Comparison of ENCODE assay signal across 28 mouse cellular contexts in genomic region chr11:121474831-121475230, GRCm38 (mm10). TPM values are rescaled to one million over a fixed set of nuclear protein-coding genes. Genes with fewer than 3 reads are reported as not detected.
DNase-seq lines count a peak whose midpoint lies in the region; ATAC-seq and TF ChIP-seq lines count a peak whose summit lies in the region.
"Had no signal": no experiment of that assay in that cellular context is flagged by ENCODE, and none has a peak within 500 bp of the region (broad histone marks: within the 10 kb centered on the region; RNA-seq: fewer than 3 reads in every experiment).

No protein-coding gene starts in this region.

- WGBS in limb, embryonic 13.5 days: 82% methylated on average over 3 of the region's 3 CpGs
- 84% methylated on average over 3 of the region's 3 CpGs for WGBS in limb, embryonic 10.5 days

- H3K27ac ChIP-seq in limb, embryonic 13.5 days: no peak overlapping the region
- H3K27ac ChIP-seq in limb, embryonic 10.5 days: no peak overlapping the region
- no peak overlapping the region for H3K27ac ChIP-seq in testis, adult 2 months (ENCODE audit: control insufficient read depth, insufficient read depth, low read depth, low read length)
- H3K27ac ChIP-seq: embryonic facial prominence, embryonic 10.5 days; embryonic facial prominence, embryonic 13.5 days; forebrain, embryonic 12.5 days; forebrain, embryonic 15.5 days; heart, embryonic 15.5 days; hindbrain, embryonic 10.5 days; hindbrain, embryonic 13.5 days had no signal

- 0 out of 2 replicates have a peak, but pooled peaks have one; percentile 2 for TF ChIP-seq POLR2A in testis, adult 2 months (IDR thresholded peaks at IDR 0.05; ENCODE audit: control insufficient read depth, low read depth, low read length)

- no peak overlapping the region for H3K4me3 ChIP-seq in limb, embryonic 13.5 days
- H3K4me3 ChIP-seq in limb, embryonic 10.5 days: no peak overlapping the region
- H3K4me3 ChIP-seq in testis, adult 2 months (ENCODE audit: control insufficient read depth, low read depth, low read length): no peak overlapping the region
- H3K4me3 ChIP-seq: embryonic facial prominence, embryonic 10.5 days; embryonic facial prominence, embryonic 13.5 days; erythroblast, embryonic 14.5 days; forebrain, embryonic 12.5 days; forebrain, embryonic 15.5 days; heart, embryonic 12.5 days; heart, embryonic 15.5 days; hindbrain, embryonic 10.5 days; hindbrain, embryonic 13.5 days had no signal

- H3K4me2 ChIP-seq in limb, embryonic 13.5 days (replicated peaks): no peak overlapping the region
- H3K4me2 ChIP-seq: embryonic facial prominence, embryonic 13.5 days; forebrain, embryonic 12.5 days; forebrain, embryonic 15.5 days; heart, embryonic 12.5 days; heart, embryonic 15.5 days; hindbrain, embryonic 13.5 days had no signal

- H3K9me3 ChIP-seq in limb, embryonic 13.5 days: no peaks in the 10 kb centered on the region
- H3K9me3 ChIP-seq in limb, embryonic 10.5 days (replicated peaks): no peaks in the 10 kb centered on the region
- H3K9me3 ChIP-seq: embryonic facial prominence, embryonic 10.5 days; embryonic facial prominence, embryonic 13.5 days; forebrain, embryonic 12.5 days; forebrain, embryonic 15.5 days; heart, embryonic 12.5 days; heart, embryonic 15.5 days; hindbrain, embryonic 10.5 days; hindbrain, embryonic 13.5 days had no signal

- no peaks in the 10 kb centered on the region for H3K27me3 ChIP-seq in limb, embryonic 13.5 days
- H3K27me3 ChIP-seq in limb, embryonic 10.5 days (ENCODE audit: low read depth, poor library complexity, severe bottlenecking): no peaks in the 10 kb centered on the region
- H3K27me3 ChIP-seq in testis, adult 2 months (ENCODE audit: control insufficient read depth, insufficient read depth, low read length): no peaks in the 10 kb centered on the region
- H3K27me3 ChIP-seq: embryonic facial prominence, embryonic 13.5 days; forebrain, embryonic 12.5 days; forebrain, embryonic 15.5 days; heart, embryonic 12.5 days; heart, embryonic 15.5 days; hindbrain, embryonic 13.5 days had no signal

- peaks cover 42% of the 10 kb centered on the region for H3K36me3 ChIP-seq in limb, embryonic 13.5 days
- H3K36me3 ChIP-seq in limb, embryonic 10.5 days: peaks cover 39% of the 10 kb centered on the region
- peaks cover 2% of the 10 kb centered on the region; the same call in 1 of the 2 replicates for H3K36me3 ChIP-seq in testis, adult 2 months (ENCODE audit: control insufficient read depth, insufficient read depth, low read length)
- H3K36me3 ChIP-seq: heart, embryonic 15.5 days had no signal

- ATAC-seq in limb, embryonic 13.5 days (ENCODE audit: low FRiP score, low read depth): no peak
- ATAC-seq in common myeloid progenitor, adult 5-6 weeks (replicated peaks; ENCODE audit: low read depth, poor library complexity, severe bottlenecking): peak; percentile 34
- ATAC-seq in megakaryocyte progenitor cell, adult 5-6 weeks (replicated peaks; ENCODE audit: poor library complexity): peak; percentile 47
- ATAC-seq: CD4-positive, CD25-positive, alpha-beta regulatory T cell, adult 4 months had no signal

- DNase-seq in limb, embryonic 10.5 days (ENCODE audit: low spot score): no peak
- no peak for DNase-seq in testis, postnatal 10 days (ENCODE audit: low spot score)
- DNase-seq in urinary bladder, postnatal 36 days (ENCODE audit: low spot score in 2 of 2): no peak
- DNase-seq in right cerebral cortex, adult 2 months (ENCODE audit: low spot score in 2 of 2): no peak
- DNase-seq: adrenal gland, postnatal 10 days; adrenal gland, postnatal 36 days; cerebellum, adult 11 months; cerebellum, adult 9-11 months; cerebellum, postnatal 25 days; embryo, embryonic 11 days; gastrocnemius, postnatal 10 days; heart, adult 18-20 months; heart, postnatal 10 days; heart, postnatal 36 days had no signal

- no peaks in the 10 kb centered on the region for H3K4me1 ChIP-seq in limb, embryonic 13.5 days
- peaks cover 8% of the 10 kb centered on the region; the same call in 1 of the 2 replicates for H3K4me1 ChIP-seq in limb, embryonic 10.5 days
- H3K4me1 ChIP-seq in testis, adult 2 months (ENCODE audit: control insufficient read depth, insufficient read depth, low read length): peaks cover 10% of the 10 kb centered on the region
- H3K4me1 ChIP-seq: embryonic facial prominence, embryonic 13.5 days; forebrain, embryonic 12.5 days; forebrain, embryonic 15.5 days; heart, embryonic 15.5 days; hindbrain, embryonic 13.5 days had no signal

- H3K9ac ChIP-seq in limb, embryonic 13.5 days: 0 out of 2 replicates have a peak overlapping the region, but pooled peaks have one; percentile 8
- H3K9ac ChIP-seq: embryonic facial prominence, embryonic 13.5 days; forebrain, embryonic 12.5 days; forebrain, embryonic 15.5 days; heart, embryonic 12.5 days; heart, embryonic 15.5 days; hindbrain, embryonic 13.5 days had no signal

- TF ChIP-seq CTCF in testis, adult 2 months (IDR thresholded peaks at IDR 0.05; ENCODE audit: control insufficient read depth, insufficient read depth, insufficient replicate concordance, low read depth, low read length): no peak

RNA-seq across cellular contexts. Expression of gene Tbcd, which starts 23.1 kb away (rescaled TPM):
- 42.3 TPM in 2 replicates for polyA plus RNA-seq in limb, embryonic 13.5 days (2015; fragmentation: Nextera tagmentation; extraction: Ambion mirVana)
- polyA plus RNA-seq in limb, embryonic 10.5 days (2016; fragmentation: Nextera tagmentation; extraction: Ambion mirVana): 47.8 and 54.9 TPM in 2 replicates
- polyA plus RNA-seq in testis, adult 2 months (2012; rRNA removed): 22.4 and 23.4 TPM in 2 replicates
- total RNA-seq in common myeloid progenitor, adult 5-6 weeks (2017): 46.9 and 57.8 TPM in 2 replicates
- 32.7 and 36.7 TPM in 2 replicates for total RNA-seq in megakaryocyte progenitor cell, adult 5-6 weeks (2015)
- 38.8 and 54.1 TPM in 2 replicates for total RNA-seq in megakaryocyte progenitor cell, adult 5-6 weeks (2017)

RNA-seq across cellular contexts. Expression of gene Fn3k, which starts 40.1 kb away (rescaled TPM):
- 0.47 and 0.91 TPM in 2 replicates for polyA plus RNA-seq in limb, embryonic 13.5 days (2015; fragmentation: Nextera tagmentation; extraction: Ambion mirVana)
- 0.04 and 0.23 TPM in 2 replicates for polyA plus RNA-seq in limb, embryonic 10.5 days (2016; fragmentation: Nextera tagmentation; extraction: Ambion mirVana)
- 0.09 and 0.11 TPM in 2 replicates for polyA plus RNA-seq in testis, adult 2 months (2012; rRNA removed)
- total RNA-seq in common myeloid progenitor, adult 5-6 weeks (2017): 0.44 and 0.46 TPM in 2 replicates
- 0.20 TPM in 1 of 2 replicates, not detected in the other for total RNA-seq in megakaryocyte progenitor cell, adult 5-6 weeks (2015)
- not detected in 2 replicates for total RNA-seq in megakaryocyte progenitor cell, adult 5-6 weeks (2017)
- polyA plus RNA-seq: CD4-positive, CD25-positive, alpha-beta regulatory T cell, adult 4 months had no signal

RNA-seq across cellular contexts. Expression of gene Zfp750, which starts 44.3 kb away (rescaled TPM):
- polyA plus RNA-seq in limb, embryonic 13.5 days (2015; fragmentation: Nextera tagmentation; extraction: Ambion mirVana): 4.2 and 5.4 TPM in 2 replicates
- polyA plus RNA-seq in limb, embryonic 10.5 days (2016; fragmentation: Nextera tagmentation; extraction: Ambion mirVana): 0.51 and 1.4 TPM in 2 replicates
- 0.23 and 0.65 TPM in 2 replicates for polyA plus RNA-seq in testis, adult 2 months (2012; rRNA removed)
- not detected in 2 replicates for total RNA-seq in common myeloid progenitor, adult 5-6 weeks (2017)
- not detected in 2 replicates for total RNA-seq in megakaryocyte progenitor cell, adult 5-6 weeks (2015)
- total RNA-seq in megakaryocyte progenitor cell, adult 5-6 weeks (2017): 0.14 TPM in 1 of 2 replicates, not detected in the other
- total RNA-seq: gastrocnemius, postnatal 10 days; heart, postnatal 36 days had no signal
- polyA plus RNA-seq: erythroblast, embryonic 14.5 days had no signal

RNA-seq across cellular contexts. Expression of gene Fn3krp, which starts 53.6 kb away (rescaled TPM):
- 11.0 and 11.8 TPM in 2 replicates for polyA plus RNA-seq in limb, embryonic 13.5 days (2015; fragmentation: Nextera tagmentation; extraction: Ambion mirVana)
- 5.0 and 5.9 TPM in 2 replicates for polyA plus RNA-seq in limb, embryonic 10.5 days (2016; fragmentation: Nextera tagmentation; extraction: Ambion mirVana)
- 7.1 and 8.0 TPM in 2 replicates for polyA plus RNA-seq in testis, adult 2 months (2012; rRNA removed)
- 19.6 and 26.3 TPM in 2 replicates for total RNA-seq in common myeloid progenitor, adult 5-6 weeks (2017)
- total RNA-seq in megakaryocyte progenitor cell, adult 5-6 weeks (2015): 6.6 and 7.7 TPM in 2 replicates
- total RNA-seq in megakaryocyte progenitor cell, adult 5-6 weeks (2017): 12.5 and 16.4 TPM in 2 replicates
